Mouse (Mus musculus) urinary bladder, postnatal 10 days (tissue): ENCODE results near the gene Olfr96.
"Not testable (repeated sequence)": the region's sequence is repeated elsewhere in the genome, so short reads cannot be mapped to it uniquely, and the experiment has no call there.

Source experiments
- DNase-seq: peaks from one replicate; pipeline ENCODE4 v3.0.0; 2022; ENCODE audit warnings: low spot score

Gene Olfr96

GRCm38 (mm10) chr17:37219846-37220245, at the start of gene Olfr96:
TSS of gene Olfr96 (plus strand) at chr17:37220146.
- DNase-seq = no peak

- DNase-seq = no peak
Observed at GRCm38 (mm10) chr17:37185474-37185873, 34.5 kb upstream of the Olfr96 start.

GRCm38 (mm10) chr17:37190711-37191110, 29.2 kb upstream of the Olfr96 start:
- DNase-seq = no peak

- no peak for DNase-seq
Observed at GRCm38 (mm10) chr17:37193032-37193431, 26.9 kb upstream of the Olfr96 start.

- no peak for DNase-seq
Observed at GRCm38 (mm10) chr17:37193656-37194055, 26.3 kb upstream of the Olfr96 start, which contains the start of gene Ubd. TSS of gene Ubd (plus strand) at chr17:37193892.

GRCm38 (mm10) chr17:37194782-37195181, 25.2 kb upstream of the Olfr96 start:
- DNase-seq = no peak

GRCm38 (mm10) chr17:37196845-37197724, 22.9 kb upstream of the Olfr96 start:
- DNase-seq = no peak

GRCm38 (mm10) chr17:37200894-37201293, 19.1 kb upstream of the Olfr96 start, which contains the start of gene Olfr94:
TSS of gene Olfr94 (minus strand) at chr17:37200994.
- DNase-seq = no peak

GRCm38 (mm10) chr17:37203206-37203916, 16.6 kb upstream of the Olfr96 start:
- peak; percentile 39 for DNase-seq

- no peak for DNase-seq
Observed at GRCm38 (mm10) chr17:37203917-37204236, 16.1 kb upstream of the Olfr96 start.

- no peak for DNase-seq
Observed at GRCm38 (mm10) chr17:37210884-37211768, 8.8 kb upstream of the Olfr96 start.

- DNase-seq = no peak
Observed at GRCm38 (mm10) chr17:37213018-37213417, 6.9 kb upstream of the Olfr96 start, which contains the start of gene Olfr95. TSS of gene Olfr95 (minus strand) at chr17:37213118.

GRCm38 (mm10) chr17:37218486-37218885, 1.5 kb upstream of the Olfr96 start:
- no peak for DNase-seq

- DNase-seq = no peak
Observed at GRCm38 (mm10) chr17:37221879-37222278, 1.9 kb downstream of the Olfr96 start.

- not testable (repeated sequence) for DNase-seq
Observed at GRCm38 (mm10) chr17:37237230-37237629, 17.3 kb downstream of the Olfr96 start, which contains the start of gene Olfr97. TSS of gene Olfr97 (minus strand) at chr17:37237330.

GRCm38 (mm10) chr17:37242198-37242597, 22.3 kb downstream of the Olfr96 start:
- no peak for DNase-seq

- DNase-seq = no peak
Observed at GRCm38 (mm10) chr17:37246715-37247114, 26.8 kb downstream of the Olfr96 start.

- DNase-seq = no peak
Observed at GRCm38 (mm10) chr17:37249460-37249859, 29.5 kb downstream of the Olfr96 start.

- DNase-seq = no peak
Observed at GRCm38 (mm10) chr17:37250544-37250943, 30.6 kb downstream of the Olfr96 start.

- no peak for DNase-seq
Observed at GRCm38 (mm10) chr17:37263626-37264025, 43.7 kb downstream of the Olfr96 start, which contains the start of gene Olfr98. TSS of gene Olfr98 (minus strand) at chr17:37263749.

GRCm38 (mm10) chr17:37270058-37270701, 50.2 kb downstream of the Olfr96 start, which contains the start of gene H2-M3:
TSS of gene H2-M3 (plus strand) at chr17:37270220.
- peak; percentile 50 for DNase-seq
